Mouse (Mus musculus): ENCODE measurements at regions not wholly inside any gene's neighbourhood (a gene's known extent, or its start where the extent isn't known, plus 50 kb on each side); places are given as distances from the start of the nearest gene placed in this dataset.
A peak's percentile ranks its signal among the peaks of the same experiment; 100 is the strongest.

DNA sequence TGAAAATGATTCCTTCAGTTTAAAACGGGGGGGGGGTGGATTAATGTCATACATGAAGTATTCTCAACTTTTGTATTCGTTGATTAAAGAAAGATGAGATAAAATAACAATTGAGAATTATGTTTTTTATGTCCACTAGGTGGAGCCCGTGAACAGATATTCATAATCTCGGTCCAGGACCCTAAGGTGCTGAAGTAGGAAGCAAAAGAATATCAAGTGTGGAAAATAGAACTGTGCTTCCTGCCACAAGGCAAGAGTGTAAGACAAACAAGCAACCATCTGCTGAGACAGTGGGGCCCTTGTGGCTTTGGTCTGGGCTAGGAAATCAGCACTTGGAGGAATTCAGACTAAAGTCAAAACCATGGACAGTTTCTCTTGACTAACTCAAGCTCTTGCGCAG is 50.9 kb upstream of the Kap start:
- no peak for DNase-seq

DNA sequence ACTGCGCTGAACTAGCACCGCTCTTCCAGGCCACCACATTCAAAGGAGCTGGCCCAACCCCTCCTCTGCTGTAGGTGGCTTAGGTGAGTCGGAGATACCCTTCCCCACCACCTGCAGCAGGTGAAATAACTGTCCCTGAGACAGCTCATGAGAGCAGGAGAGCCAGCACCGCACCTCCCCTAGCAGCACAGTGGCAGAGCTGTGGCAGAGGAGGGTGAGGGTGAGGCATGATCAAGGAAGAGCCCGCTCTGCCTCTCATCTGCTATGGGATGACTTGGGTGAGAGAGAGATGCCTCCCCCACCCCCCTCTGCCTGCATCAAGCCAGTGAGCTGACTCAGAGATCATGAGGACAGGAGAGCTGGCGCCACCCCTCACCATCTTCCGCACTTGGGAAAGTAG is 81.1 kb upstream of the Kap start:
- DNase-seq, result no peak

DNA sequence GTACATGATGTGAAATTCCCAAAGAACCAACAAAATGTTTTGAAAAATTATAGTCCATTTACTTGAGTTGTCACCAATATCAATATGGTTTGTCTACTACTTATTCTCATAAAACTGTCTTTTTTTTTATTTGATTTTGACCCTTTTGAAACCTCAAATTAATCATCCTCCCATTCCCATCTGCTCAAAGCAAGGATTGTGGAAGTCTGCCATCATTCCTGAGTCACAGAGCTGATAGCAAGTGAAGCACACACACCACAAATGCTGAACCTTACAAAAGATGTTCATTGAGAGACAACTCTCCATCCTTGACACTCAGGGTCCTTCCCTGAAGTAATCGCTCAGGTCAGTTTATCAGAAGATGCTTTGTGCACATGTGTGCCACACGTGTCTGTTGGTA is 82.1 kb upstream of the Kap start:
- DNase-seq, result no peak

DNA sequence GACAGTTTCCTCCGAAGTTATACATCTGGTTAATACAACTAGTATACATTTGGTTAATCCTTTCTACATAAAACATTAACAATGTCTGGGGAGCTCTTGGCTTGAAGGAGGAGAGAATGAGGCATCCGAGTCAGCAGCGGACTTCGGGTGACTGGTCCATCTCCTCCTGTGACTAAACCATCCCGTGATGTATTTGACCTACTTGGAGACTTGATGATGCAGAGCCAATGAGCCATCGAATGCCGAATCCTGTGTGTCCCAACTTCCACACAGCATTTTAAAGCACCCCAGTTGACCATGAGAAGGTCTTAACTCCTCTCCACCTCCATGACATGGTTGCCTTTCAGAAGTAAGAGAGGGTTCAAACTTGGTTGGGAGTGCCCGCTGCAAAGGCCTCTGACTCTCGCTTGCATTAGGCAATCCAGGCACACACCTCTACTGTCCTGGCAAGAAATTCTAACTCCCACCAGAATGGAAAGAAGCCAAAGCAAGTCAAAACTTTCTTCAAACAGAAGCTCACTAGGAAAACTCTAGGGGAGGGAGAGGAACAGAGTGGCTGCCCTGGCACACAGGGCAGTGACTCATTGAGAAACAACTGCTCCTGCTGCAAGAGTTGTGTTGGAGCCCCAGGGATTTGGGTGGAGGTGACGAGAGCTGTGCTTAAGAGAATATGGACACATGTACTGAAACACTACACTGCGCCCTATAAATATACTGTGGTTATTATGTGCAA is 75.4 kb upstream of the Etv6 start:
- no peak for DNase-seq

DNA sequence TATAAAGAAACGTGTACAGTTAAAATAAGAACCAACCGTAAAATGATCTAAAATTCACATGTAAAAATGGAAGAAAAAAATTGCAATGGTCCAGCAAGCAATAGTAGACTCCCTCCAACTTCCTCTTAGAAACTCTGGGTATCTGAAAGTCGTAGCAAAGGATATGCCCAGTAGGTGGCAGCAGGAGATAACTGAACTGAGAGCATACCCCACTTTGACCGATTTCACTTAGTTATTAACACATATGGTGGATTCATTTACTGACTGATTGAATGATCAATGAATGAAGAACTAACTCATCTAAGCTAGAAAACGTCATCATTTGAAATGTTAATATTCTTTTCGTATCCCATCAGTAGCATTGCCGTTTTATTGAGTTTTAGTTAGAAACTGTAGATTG is 74.8 kb upstream of the Etv6 start:
- DNase-seq, result peak; percentile 53 to 80

DNA sequence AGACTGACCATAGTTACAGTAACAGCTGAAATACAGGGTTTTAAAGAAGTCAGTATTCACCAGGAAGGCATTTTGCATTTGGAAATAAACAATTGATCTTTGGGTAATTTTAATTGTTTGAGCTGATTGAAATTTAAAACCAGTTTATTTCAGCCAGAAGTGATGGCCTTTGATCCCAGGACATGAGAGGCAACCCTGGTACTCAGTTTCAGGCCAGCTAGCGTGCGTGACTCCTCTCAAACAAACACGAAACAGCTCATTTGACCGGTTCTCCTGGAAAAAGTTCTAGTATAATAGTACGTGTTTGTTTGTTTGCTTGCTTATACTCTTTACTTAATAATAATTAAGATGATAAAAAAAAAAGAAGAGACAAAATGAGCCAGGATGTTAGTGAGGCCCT is 72.9 kb upstream of the Etv6 start:
- no peak for DNase-seq

DNA sequence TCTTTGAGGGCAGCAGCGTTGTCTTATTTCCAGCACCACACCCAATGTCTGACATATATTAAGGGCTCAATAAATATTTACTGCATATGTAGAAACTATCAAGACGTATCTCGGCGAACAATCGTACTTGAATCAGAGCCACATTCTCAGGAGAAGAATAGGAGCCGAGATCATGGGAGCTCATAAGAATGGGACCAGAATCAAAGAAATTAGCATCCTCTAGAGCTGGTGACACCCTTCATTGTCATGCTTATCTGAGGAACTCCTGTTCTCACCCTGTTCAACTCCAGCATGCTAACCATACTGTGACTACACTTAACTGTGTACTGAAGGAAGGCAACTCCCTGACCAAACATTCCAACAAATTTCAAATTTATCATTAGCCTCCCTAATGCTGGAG is 72.2 kb upstream of the Etv6 start:
- DNase-seq, result no peak

DNA sequence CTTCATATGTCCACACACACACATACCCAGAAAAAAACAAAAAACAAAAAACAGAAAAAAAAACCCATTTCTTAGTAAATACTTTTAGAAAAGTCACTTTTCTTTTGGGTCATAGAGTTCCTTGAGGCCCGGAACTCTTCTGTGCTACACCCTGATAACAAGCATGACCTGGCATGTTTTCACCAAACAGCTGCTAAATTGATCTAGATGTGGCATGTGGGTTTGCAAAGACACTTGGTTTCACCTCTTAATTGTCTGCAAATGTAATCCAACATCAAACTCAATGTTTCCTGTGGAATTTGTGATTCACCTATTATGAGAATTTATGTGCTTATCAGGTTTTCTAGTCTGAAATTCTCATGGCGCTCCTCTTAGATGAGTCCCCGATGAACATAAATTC is 68.2 kb upstream of the Etv6 start:
- no peak for DNase-seq

DNA sequence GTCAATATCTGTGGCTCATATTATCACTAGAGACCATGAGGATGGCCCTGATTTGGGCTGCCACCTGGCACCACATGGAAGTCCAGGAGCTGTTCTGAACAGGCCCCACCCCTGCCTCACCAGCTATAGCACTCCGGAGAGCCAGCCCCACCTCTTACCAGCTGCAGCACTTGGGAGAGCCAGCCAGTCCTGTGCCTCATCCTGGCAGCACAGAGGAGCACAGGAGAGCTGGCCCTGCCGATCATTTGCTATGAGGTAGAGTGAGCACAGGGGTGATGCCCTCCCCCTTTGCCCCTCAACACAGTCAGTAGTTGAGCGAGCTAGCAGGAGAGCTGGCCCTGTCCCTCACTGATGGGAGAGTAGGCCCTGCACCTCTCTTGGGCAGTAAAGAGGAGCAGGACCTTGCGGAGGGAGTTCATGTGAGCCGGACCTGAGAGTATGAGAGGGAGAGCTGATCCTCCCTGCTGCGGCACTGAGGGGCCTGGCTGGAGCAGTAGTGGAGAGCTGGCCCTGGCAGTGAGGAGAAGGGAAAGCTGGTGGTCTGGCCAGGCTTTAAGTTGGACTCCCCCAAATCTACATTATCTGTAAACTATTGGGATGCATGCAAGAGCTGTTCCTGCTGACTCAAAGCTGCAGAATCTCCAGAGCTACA is 63.3 kb upstream of the Etv6 start:
- DNase-seq, result no peak

DNA sequence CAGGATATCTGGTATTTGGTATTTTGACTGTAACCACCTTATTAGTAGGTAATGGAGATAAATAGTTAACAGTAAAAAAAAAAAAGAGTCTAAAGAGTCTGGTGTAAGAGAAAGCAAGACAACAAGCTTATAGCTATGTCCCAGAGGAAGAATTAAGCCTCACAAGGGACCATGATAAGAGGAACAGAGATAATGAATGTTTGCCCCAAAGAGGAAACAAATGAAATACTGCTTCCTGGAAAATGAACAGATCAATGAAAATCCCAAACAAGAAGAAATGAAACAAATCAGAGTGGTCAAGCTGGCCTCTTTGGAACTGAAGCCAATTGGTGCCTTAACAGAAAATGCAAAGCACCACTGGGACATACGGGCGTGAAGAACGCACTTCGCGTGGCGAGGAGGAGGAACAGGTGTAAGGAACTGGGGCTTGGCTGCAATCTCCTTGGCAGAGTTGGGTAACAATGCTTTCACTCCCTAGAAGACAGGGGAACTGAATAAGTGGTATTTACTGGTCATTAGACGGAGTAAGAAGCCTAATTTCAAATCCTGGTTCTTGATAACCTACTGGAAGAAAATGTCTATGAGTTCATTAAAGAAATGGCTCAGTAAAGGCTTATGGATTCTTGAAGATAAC is 62.2 kb upstream of the Etv6 start:
- no peak for DNase-seq

DNA sequence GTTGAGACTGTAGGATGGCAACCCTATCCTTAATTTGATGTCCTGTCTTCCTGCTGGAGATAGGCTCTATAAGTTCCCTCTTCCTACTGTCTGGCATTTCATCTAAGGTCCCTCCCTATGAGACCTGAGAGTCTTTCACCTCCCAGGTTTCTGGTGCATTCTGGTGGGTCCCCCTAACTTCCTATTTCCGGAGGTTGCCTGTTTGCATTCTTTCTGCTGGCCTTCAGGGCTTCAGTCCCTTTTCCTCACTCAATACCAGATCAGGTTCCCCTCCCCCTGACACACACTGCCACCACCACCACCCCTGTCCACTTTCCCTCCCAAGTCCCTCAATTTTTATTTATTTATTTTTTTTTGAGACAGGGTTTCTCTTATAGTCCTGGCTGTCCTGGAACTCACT is 59.5 kb upstream of the Etv6 start:
- no peak for DNase-seq

DNA sequence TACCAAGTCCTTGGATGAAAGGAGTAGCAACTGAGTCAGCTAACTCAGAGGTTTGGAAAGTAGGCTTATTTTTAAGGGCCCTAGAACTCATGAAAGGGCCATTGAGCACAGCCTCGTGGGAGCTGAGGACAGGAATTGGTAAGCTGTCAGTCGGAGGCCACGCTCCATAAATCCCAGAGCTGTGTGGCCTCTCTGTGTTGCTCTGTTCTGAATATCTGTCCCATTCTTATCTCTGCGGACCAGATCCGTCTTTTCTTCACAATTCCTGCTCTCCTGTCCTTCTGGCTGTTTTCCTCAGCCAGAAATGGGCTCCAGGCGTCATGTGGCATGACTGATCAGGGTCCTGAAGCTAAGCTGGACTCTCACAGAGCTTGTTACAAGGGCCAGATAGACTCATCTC is 58.6 kb upstream of the Etv6 start:
- DNase-seq, result no peak

DNA sequence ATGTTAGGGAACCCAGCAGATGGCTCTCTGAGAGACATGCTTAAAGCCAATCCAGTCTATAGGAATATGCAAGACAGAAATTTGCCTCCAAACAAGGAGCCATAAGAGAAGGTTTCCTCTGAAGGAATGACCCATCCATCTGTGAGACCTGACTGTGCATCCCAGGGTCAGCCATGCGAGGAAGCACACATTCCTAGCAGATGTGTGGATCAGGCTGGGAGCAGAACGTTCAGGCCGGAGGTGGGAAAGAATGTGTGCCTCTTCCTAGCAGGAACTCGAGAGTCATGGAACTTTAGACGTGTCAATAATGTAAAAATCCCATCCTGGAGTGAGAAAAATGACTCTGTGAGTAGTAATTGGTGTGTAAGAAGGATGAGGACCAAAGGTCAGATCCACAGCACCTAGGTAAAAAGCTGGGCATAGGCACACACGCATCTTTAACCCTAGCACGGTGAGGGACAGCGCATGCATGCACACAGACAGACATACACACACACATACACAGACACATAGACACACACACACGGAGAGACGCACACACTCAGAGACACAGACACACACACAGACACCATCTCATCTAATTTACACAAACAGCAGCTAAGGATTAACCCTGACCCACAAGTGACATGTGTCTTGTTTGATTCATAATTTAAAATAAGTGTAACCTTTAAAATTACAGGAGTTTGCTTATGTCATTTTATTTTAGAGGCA is 51.5 kb upstream of the Etv6 start:
- DNase-seq, result no peak

DNA sequence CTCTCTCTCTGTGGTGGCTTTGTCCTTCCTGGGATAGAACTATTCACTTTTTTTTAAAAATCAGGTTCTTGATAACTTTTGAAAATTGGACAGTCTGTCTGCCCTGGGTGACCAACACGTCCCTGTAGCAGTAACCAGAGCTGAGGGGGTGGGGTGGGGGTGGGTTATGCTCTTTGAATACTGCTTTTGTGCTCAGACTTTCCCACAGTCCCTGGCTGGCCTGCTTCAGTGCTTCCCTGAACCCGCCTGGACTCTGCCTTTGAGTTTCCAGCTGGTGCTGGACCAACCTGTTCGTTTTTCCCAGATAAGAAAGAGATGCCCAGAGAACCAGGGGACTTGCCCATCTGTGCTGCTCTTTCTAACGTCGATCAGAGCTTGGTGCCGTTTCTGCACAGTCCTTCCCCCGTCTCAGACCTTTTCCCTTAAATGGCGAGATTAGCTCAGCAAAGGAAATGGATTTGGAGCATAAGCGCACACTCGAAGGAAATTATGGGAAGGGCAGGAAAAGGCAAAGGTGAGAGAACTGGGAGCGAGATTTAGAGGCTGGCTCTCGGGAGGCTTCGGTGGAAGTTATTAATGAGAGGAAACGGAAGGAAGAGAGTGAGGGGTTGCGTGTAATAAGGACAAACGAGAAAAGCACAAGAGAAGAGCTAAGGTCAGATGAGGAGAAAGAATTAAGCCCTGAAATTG is 50.7 kb upstream of the Etv6 start:
- DNase-seq, result no peak
